Mouse (Mus musculus): Measurements from ENCODE around the gene Skiv2l. TPM values are rescaled to one million over a fixed set of nuclear protein-coding genes. Genes with fewer than 3 reads are reported as not detected.

The Skiv2l gene
- total RNA-seq, 2 experiments from 2014 or later: 10.2 to 31.2 TPM

Other genes with a start within 250 kb of the Skiv2l start
Only the 30 nearest of the 37 such genes appear.
- 26.5 and 33.5 TPM in 2 replicates for gene Ppt2, start 221.7 kb downstream of the Skiv2l start, total RNA-seq (2015)
- 15.3 and 19.7 TPM in 2 replicates for gene Ppt2, start 221.7 kb downstream of the Skiv2l start, total RNA-seq (2017)
- 0.17 and 0.34 TPM in 2 replicates for gene Prrt1, start 220.7 kb downstream of the Skiv2l start, total RNA-seq (2015)
- not detected in 2 replicates for gene Prrt1, start 220.7 kb downstream of the Skiv2l start, total RNA-seq (2017)
- 3.8 and 4.1 TPM in 2 replicates for gene Fkbpl, start 205.4 kb downstream of the Skiv2l start, total RNA-seq (2015)
- gene Fkbpl, start 205.4 kb downstream of the Skiv2l start, total RNA-seq (2017): 17.7 and 40.0 TPM in 2 replicates
- 25.5 and 27.8 TPM in 2 replicates for gene Atf6b, start 203.1 kb downstream of the Skiv2l start, total RNA-seq (2015)
- gene Atf6b, start 203.1 kb downstream of the Skiv2l start, total RNA-seq (2017): 24.3 and 30.2 TPM in 2 replicates
- not detected in 2 replicates for gene Tnxb, start 179.7 kb downstream of the Skiv2l start, total RNA-seq (2015)
- gene Tnxb, start 179.7 kb downstream of the Skiv2l start, total RNA-seq (2017): not detected in 2 replicates
- gene C4b, start 106.3 kb downstream of the Skiv2l start, total RNA-seq (2015): 0.12 and 0.27 TPM in 2 replicates
- 0.03 and 0.12 TPM in 2 replicates for gene C4b, start 106.3 kb downstream of the Skiv2l start, total RNA-seq (2017)
- gene Cyp21a1, start 45.6 kb downstream of the Skiv2l start, total RNA-seq (2015): not detected in 2 replicates
- not detected in 2 replicates for gene Cyp21a1, start 45.6 kb downstream of the Skiv2l start, total RNA-seq (2017)
- 19.6 and 27.3 TPM in 2 replicates for gene Stk19, start 13.3 kb downstream of the Skiv2l start, total RNA-seq (2015)
- 17.0 and 31.8 TPM in 2 replicates for gene Stk19, start 13.3 kb downstream of the Skiv2l start, total RNA-seq (2017)
- 20.2 and 33.2 TPM in 2 replicates for gene Dxo, start 13.2 kb downstream of the Skiv2l start, total RNA-seq (2015)
- 18.8 and 28.9 TPM in 2 replicates for gene Dxo, start 13.2 kb downstream of the Skiv2l start, total RNA-seq (2017)
- 65.8 and 70.7 TPM in 2 replicates for gene Nelfe, start 181 bp upstream of the Skiv2l start, total RNA-seq (2015)
- 39.9 and 40.8 TPM in 2 replicates for gene Nelfe, start 181 bp upstream of the Skiv2l start, total RNA-seq (2017)
- not detected in 2 replicates for gene Cfb, start 12.3 kb upstream of the Skiv2l start, total RNA-seq (2015)
- gene Cfb, start 12.3 kb upstream of the Skiv2l start, total RNA-seq (2017): not detected in 2 replicates
- 7.7 and 9.9 TPM in 2 replicates for gene Zbtb12, start 29.3 kb upstream of the Skiv2l start, total RNA-seq (2015)
- gene Zbtb12, start 29.3 kb upstream of the Skiv2l start, total RNA-seq (2017): 13.6 and 15.1 TPM in 2 replicates
- gene Gm20547, start 31.8 kb upstream of the Skiv2l start, total RNA-seq (2015): not detected in 2 replicates
- not detected in 2 replicates for gene Gm20547, start 31.8 kb upstream of the Skiv2l start, total RNA-seq (2017)
- 5.1 and 7.8 TPM in 2 replicates for gene C2, start 48.1 kb upstream of the Skiv2l start, total RNA-seq (2015)
- gene C2, start 48.1 kb upstream of the Skiv2l start, total RNA-seq (2017): 1.6 and 1.9 TPM in 2 replicates
- 72.4 and 73.5 TPM in 2 replicates for gene Ehmt2, start 48.3 kb upstream of the Skiv2l start, total RNA-seq (2015)
- gene Ehmt2, start 48.3 kb upstream of the Skiv2l start, total RNA-seq (2017): 107 and 108 TPM in 2 replicates
- 0.81 and 1.8 TPM in 2 replicates for gene Slc44a4, start 64.3 kb upstream of the Skiv2l start, total RNA-seq (2015)
- 0.61 and 0.75 TPM in 2 replicates for gene Slc44a4, start 64.3 kb upstream of the Skiv2l start, total RNA-seq (2017)
- 21.6 and 24.5 TPM in 2 replicates for gene Neu1, start 81.0 kb upstream of the Skiv2l start, total RNA-seq (2015)
- gene Neu1, start 81.0 kb upstream of the Skiv2l start, total RNA-seq (2017): 28.4 and 29.8 TPM in 2 replicates
- gene Hspa1b, start 109.0 kb upstream of the Skiv2l start, total RNA-seq (2015): 19.3 and 27.4 TPM in 2 replicates
- gene Hspa1b, start 109.0 kb upstream of the Skiv2l start, total RNA-seq (2017): 22.7 and 24.4 TPM in 2 replicates
- not detected in 2 replicates for gene Gm20481, start 119.7 kb upstream of the Skiv2l start, total RNA-seq (2015)
- gene Gm20481, start 119.7 kb upstream of the Skiv2l start, total RNA-seq (2017): not detected in 2 replicates
- 8.4 and 14.5 TPM in 2 replicates for gene Hspa1a, start 121.9 kb upstream of the Skiv2l start, total RNA-seq (2015)
- gene Hspa1a, start 121.9 kb upstream of the Skiv2l start, total RNA-seq (2017): 20.8 and 29.4 TPM in 2 replicates
- not detected in 2 replicates for gene Hspa1l, start 122.5 kb upstream of the Skiv2l start, total RNA-seq (2015)
- gene Hspa1l, start 122.5 kb upstream of the Skiv2l start, total RNA-seq (2017): not detected in 2 replicates
- gene Lsm2, start 131.7 kb upstream of the Skiv2l start, total RNA-seq (2015): 187 and 253 TPM in 2 replicates
- gene Lsm2, start 131.7 kb upstream of the Skiv2l start, total RNA-seq (2017): 71.7 and 78.0 TPM in 2 replicates
- gene Vars, start 150.8 kb upstream of the Skiv2l start, total RNA-seq (2015): 60.5 and 77.5 TPM in 2 replicates
- gene Vars, start 150.8 kb upstream of the Skiv2l start, total RNA-seq (2017): 239 and 292 TPM in 2 replicates
- not detected in 2 replicates for gene Vwa7, start 166.4 kb upstream of the Skiv2l start, total RNA-seq (2015)
- 0.17 TPM in 1 of 2 replicates, not detected in the other for gene Vwa7, start 166.4 kb upstream of the Skiv2l start, total RNA-seq (2017)
- gene Sapcd1, start 177.8 kb upstream of the Skiv2l start, total RNA-seq (2015): 0.93 and 1.9 TPM in 2 replicates
- 1.5 TPM in 1 of 2 replicates, not detected in the other for gene Sapcd1, start 177.8 kb upstream of the Skiv2l start, total RNA-seq (2017)
- gene Msh5, start 196.5 kb upstream of the Skiv2l start, total RNA-seq (2015): 4.2 and 5.7 TPM in 2 replicates
- 2.4 and 3.5 TPM in 2 replicates for gene Msh5, start 196.5 kb upstream of the Skiv2l start, total RNA-seq (2017)
- gene Clic1, start 199.8 kb upstream of the Skiv2l start, total RNA-seq (2015): 209 and 248 TPM in 2 replicates
- 225 and 254 TPM in 2 replicates for gene Clic1, start 199.8 kb upstream of the Skiv2l start, total RNA-seq (2017)
- gene Ddah2, start 208.8 kb upstream of the Skiv2l start, total RNA-seq (2015): 1.8 and 2.6 TPM in 2 replicates
- gene Ddah2, start 208.8 kb upstream of the Skiv2l start, total RNA-seq (2017): 1.9 and 3.5 TPM in 2 replicates
- not detected in 2 replicates for gene Ly6g6c, start 215.2 kb upstream of the Skiv2l start, total RNA-seq (2015)
- not detected in 2 replicates for gene Ly6g6c, start 215.2 kb upstream of the Skiv2l start, total RNA-seq (2017)
- gene Mpig6b, start 216.0 kb upstream of the Skiv2l start, total RNA-seq (2015): not detected in 2 replicates
- gene Mpig6b, start 216.0 kb upstream of the Skiv2l start, total RNA-seq (2017): not detected in 2 replicates

Measured in megakaryocyte progenitor cell, adult 5-6 weeks (primary cell).